Mouse (Mus musculus) activated CD4-positive, CD25-positive, alpha-beta regulatory T cell, adult 4 months (primary cell): ENCODE measurements at regions not wholly inside any gene's neighbourhood (a gene's known extent, or its start where the extent isn't known, plus 50 kb on each side); places are given as distances from the start of the nearest gene placed in this dataset.

ENCODE experiments used
- ATAC-seq: one replicate; pipeline ENCODE4 v1.8.0; 2017

DNA sequence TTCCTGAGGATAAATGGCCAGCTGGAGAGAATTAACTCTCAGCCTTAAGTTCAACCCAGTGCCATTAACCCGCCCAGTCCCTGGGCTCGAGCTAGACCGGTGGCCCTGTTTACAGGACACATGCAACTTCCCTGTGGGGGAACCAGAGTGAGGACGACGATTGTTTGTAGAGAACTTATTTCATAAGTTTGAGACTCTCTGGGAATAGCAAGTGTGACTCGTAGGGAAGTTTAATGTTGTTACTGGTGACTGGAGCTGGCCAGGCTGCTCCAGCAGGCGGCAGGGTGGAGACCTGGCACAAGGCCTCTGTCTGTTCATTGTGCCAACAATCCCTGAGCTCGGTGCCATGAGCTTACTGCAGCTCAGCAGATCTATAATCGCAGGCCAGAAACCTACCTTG, 104.3 kb upstream of the Prickle1 start:
- ATAC-seq = no peak

DNA sequence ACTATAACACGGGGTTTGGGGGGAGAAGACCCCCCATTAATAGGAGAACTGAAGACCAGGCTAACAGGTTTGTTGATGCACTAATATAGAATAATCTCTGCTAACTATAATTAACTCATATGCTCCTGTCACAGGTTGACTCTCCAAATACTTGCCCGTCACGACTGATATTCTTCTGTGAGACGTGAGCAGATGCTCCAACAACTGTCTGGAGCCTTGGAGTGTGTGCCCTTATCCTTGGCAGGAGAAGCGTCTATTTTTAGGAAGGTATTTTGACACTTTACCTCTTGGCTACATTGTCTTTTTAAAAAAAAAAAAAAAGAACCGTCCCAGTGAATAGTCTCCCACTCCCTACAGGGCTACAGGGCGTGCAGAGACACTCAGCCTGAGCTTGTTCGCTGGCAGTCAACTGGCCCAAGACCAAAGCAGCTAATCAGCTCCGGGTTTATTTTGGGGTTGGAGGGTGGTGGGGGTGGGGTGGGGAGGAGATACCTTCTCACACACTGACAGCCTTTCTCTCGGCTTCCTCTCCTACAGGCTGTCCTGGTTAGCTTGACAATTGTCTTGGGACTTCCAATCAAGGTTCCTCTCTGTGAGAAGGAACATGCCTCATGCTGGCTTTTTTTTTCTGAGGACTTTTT, 102.6 kb upstream of the Prickle1 start:
- no peak for ATAC-seq

DNA sequence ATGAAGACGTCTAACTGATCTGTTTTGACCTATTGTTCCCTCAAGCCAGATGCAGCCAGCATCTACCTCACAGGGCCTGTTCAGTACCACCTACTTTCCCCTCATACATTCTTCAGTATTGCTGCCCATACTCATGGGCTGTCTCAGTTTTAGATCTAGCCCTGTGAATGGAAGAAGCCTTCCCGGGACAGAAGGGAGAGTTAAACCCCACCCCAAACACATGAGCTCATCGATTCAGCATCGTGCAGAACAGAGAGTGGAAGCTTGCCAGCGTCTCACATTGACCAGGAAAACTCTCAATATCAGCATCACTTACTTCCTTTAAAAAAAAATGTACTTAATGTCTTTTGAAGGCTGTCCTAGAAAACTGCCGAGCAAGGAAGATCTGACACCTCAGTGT, 95.0 kb upstream of the Prickle1 start:
- no peak for ATAC-seq

DNA sequence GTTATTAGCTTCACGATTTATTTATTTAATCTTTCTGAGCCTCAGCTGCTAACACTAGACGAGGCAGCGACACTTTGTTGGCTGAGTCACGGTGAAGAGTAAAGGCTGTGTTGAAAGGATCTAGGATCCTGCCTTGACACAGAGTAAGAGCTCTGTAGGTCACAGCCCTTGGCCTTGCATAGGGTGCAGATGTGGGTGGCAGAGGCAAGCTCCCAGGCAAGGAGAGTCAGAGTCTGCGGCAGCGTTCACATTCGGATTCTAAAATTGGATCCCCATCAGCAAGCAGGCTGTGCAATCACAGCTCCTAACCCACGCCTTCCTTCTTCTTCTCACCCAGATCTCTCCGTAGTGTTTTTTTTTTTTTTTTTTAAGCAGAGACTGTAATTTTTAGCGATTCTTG, 94.3 kb upstream of the Prickle1 start:
- no peak for ATAC-seq

DNA sequence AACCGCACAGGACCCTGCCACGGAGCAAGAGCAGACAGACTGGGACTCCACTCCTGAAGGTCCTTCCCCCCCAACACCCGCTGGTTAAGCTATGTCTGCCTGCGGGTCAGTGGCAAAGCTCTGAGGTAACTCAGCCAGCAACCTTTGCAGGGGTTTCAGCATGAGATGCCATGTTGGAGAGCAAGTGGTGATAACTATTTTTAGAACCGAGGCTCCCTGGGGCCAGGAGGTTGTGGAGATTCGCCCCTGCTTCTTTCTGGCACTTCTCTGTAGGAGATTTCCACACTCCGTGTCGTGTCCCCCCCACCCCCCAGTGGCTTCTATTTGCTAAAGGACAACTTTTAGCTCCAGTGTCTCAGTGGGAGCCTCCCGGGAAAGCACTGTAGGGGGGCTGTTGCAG, 90.7 kb upstream of the Prickle1 start:
- ATAC-seq = no peak

DNA sequence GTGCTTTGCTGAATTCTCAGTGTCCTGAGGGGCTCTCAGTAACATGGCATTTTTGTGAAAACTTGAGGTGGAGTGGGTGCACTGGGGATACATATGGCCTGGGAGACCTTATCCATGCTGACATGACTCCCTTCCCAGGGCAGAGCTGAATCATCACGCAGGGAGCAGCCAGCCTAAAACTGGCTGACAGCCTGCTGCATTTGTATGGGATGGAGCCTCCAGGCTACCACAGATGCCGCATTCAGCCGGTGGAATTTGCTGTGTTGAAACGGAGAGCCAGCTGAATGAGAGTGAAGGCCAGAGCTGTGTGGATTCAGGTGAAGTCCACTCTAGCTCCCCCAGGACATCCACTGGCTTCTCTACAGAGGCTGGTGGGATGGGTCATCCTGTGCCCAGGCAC, 85.9 kb upstream of the Prickle1 start:
- ATAC-seq = no peak

DNA sequence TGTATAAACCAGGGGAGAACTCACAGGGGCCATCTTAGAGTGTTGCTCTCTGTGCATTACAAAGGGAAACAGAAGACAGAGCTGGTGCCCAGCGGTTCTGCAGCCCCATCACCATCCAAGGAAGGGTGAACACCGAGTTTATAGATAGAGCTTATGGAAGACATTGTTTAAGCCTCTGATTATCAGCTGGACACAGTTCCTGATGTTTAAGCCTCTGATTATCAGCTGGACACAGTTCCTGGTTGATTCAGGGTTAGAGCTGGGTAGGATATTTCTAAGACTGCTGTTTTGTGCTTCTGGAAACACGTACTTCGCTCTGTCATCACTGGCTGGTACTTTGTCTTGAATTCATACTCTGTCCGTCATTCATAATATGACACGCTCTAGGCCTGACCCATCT, 79.9 kb upstream of the Prickle1 start:
- ATAC-seq = no peak

DNA sequence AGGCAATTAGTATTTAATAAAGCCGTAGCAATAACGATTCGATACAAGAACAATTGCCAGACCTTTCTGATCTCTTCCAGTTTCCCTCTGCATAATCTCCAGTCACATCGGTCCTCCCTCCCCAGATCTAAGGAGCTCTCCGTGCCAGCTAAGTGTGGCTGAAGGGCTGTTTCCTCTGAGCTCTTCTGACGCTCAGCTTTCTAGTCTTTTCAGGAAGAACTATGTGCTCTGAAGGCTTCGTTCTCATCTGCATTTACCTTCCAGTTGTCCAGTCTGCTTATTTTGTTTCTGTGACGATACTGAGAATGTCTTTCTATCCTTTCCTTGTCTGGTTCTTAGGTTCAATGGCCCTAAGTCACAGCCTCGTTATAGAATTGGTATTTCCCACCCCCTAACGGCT, 78.3 kb upstream of the Prickle1 start:
- no peak for ATAC-seq

DNA sequence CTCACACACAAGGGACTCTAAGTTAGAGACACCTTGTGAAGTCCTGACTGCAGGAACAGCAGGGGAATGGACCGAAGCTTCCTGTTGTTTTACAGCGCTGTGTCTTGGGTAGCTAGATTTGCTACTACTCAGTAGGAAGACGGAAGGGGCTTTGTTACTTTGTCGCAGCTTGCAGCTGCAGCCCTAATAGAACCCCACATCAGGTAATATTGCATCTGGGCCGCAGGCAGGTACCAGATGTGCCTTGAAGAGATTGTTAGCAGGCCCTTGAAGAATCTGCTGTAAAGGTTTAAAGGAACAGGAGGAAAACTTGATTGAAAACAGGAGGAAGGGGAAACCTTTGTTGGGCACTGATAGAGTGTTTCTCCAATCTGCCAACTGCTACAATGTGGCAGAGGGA, 68.2 kb upstream of the Prickle1 start:
- no peak for ATAC-seq

DNA sequence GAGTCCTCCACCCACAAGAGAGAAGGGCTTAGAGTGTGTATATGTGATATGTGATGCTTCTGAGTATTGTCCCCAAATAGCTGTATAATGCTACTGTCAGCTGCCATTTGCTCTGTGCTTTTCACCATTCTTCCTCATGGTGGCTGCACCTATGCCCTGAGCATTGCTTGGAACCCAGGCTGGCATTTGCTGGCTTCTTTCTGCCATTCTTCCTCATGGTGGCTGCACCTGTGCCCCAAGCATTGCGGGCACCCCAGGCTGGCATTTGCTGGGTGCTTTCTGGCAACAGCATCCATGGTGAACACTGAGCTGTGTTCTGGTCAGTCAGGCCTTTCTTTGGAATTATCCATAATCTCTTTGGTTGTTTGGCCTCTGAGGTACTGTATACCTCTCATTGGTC, 66.9 kb upstream of the Prickle1 start:
- no peak for ATAC-seq

DNA sequence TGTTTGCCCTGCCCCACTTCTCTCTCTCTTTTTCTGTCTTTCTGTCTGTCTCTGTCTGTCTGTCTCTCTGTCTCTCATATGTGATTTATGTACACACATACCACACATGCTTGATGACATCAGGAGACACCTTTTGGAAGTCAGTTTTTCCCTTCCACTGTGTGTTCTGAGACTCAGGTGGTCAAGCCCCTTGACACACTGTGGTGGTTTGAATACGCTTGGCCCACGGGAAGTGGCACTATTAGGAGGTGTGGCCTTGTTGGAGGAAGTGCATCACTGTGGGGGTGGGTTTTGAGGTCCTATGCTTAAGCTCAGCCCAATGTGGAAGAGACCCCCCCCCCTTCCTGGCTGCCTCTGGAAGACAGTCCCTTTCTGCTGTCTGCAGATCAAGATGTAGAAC, 66.1 kb upstream of the Prickle1 start:
- ATAC-seq = no peak

DNA sequence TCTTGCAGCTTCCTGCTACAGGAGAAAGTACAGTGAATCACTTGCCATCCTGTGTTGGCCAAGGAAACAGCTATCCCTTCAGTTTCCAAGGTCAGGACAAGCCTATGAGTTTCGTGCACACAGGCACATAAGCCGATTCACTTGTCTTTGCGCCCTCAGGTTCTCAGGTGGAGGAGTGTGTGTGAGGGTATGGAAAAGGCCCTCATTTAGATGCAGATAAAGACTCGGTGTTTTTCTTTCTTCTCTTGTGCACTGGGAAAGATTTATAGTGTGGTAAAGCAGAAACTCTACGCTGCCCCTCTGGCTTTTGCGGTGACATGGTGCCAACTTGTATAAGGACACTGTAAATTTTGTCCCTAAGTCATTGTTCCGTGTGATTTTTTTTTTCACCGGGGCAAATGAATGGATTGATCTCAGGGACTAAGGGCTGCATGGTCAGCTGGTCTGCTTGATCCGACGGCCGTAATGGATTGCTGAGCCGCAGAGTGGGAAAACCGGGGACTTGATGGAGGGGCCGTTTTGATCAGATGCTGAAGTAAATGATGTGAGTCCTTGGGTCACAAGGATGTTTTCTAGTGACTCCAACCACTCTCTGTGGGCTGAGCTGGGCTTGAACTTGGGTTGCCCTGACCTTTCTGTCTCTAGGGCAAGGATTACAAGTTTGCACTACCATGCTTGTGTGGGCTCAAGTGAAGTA, 65.4 kb upstream of the Prickle1 start:
- no peak for ATAC-seq

DNA sequence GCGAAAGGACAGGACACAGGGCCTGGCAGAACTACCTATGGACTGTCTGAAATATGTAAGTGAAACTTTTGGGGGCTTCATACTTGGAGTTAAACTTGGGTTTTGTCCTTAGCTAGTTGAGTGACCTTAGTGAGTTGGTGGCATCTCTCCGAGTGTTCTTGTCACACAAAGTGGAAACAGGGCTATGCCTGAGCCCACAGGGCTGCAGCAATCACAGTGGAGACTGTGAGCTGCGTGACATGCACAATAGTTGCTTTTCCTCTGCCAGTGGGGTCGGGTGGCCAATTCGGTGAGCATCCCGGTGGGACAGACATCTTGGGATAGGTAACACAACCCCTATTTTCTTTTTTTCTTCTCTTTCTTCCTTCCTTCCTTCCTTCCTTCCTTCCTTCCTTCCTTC, 61.5 kb upstream of the Prickle1 start:
- no peak for ATAC-seq

DNA sequence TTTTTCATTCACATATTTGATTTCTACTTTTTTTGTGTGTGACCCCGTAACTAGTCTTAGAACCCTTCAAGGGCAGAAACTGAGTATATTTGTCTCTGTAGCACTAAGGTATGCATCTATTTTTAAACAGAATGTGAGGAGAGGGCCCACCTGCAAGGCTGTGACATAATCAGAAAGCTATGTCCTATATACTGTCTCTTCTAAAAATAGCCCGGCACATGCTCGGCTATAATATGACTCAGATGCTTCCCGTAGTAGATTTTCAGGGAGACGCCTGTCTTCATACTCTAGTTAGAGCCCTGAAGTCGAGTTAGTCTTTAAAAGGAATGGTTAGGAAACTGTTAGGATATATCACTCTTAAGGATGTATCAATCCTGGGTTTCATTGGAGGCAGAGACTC, 61.0 kb upstream of the Prickle1 start:
- ATAC-seq = no peak

DNA sequence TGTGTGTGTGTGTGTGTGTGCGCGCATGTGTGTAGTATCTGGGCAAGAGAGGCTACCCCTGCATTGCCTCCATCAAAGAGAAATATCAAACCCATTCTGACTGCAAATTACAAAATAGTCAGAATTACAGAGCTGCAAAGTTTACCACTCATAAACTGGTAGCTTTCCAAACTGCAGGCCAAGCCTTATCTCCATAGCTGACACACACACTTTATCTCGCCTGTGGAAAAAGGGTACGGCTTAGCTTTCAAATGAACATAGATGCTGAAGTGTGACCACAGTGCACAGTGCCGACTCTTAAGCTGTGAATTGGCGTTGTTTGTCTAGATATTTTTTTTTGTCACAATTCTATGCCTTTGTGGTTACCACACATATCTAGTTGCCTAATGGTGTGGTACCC, 60.1 kb upstream of the Prickle1 start:
- no peak for ATAC-seq

DNA sequence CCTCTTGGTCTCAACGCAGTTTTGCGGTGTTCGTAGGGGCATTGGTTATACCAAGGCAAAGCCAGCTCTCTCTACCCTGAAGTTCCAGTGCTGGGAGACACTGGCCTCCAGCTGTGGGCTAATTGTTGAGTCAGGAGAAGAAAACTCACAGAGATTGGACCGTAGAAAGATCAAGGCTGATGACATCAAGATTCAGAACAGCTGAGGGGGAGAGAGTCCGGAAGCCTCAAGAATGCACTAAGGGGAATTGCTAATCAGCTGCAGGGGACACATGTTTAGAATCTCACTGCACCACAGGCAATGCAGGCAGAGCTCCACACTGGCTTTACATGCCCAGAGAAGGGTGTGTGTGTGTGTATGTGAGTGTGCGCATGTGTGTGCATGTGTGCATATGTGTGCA, 59.6 kb upstream of the Prickle1 start:
- ATAC-seq = no peak

DNA sequence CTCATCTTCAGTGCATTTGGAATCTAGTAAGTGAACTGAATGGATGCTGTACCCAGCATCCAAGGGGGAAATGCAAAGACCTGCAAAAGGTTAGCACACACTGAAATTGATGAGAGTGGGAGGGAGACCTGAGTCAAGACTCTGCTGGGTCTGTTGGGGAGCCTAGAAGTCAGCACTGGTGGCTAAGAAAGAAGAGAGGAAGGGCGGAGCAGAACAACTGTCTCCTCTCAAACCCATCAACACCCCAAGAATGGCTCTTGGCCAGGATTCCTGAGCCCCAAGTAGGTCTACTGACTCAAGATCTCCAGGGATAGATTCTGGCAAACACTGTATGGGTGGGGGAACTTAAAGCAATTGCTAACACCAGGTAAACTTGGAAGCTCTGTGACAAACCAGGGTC, 57.7 kb upstream of the Prickle1 start:
- ATAC-seq = no peak

DNA sequence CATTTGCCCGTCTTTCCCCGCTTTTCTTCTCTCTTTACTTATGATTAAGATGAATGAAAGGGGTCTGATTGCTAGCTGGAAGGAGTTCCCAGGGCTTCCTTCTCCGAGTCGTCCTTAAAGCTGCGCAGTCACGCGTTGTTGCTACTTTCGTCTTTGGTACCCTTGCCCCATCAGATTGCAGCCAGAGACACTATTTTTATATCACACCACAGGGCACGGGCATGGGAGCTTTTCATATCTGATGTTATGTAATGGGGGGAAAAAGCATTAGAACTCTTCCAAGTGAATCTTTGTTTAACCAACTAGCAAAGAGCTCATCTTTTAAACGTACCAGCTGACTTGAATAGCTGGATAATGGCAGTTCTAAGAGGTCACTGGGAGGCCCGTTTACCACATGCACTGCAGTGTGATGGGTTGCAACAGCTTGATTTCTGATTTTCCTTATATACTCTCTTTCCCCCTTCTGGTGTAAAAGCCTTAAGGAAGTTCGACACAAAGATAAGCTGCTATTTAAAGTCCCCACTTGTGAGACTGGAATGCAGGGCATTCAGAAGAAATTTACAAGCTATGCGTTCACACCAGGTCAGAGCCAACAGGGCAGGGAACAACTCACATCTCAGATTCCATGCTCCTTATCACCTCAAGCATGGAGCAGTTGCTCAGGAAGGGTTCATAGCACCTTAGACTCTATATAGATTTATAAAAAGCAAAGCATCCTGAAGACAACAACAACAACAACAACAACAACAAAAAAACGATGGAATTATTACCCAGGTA, 55.5 kb upstream of the Prickle1 start:
- no peak for ATAC-seq

DNA sequence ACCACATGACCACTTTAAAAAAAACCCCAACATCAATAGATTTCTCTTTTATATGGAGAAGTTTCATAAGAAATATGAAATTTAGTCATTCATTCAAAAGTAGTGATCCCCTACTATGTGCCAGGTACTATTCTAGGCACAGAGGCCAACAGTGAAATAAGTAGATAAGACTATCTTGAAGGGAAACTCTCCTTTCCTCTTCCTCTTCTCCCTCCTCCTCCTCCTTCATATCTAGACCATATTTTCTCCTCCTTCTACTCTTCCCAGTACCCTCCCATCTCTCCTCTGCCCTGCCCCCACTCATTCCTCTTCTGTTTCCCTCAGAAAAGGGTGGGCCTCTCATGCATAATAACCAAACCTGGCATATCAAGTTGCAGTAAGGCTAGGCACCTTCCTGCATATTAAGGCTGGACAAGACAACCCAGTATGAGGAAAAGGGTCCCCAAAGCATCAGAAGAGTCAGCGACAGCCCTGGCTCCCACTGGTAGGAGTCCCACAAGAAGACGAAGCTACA, 54.4 kb upstream of the Prickle1 start:
- ATAC-seq = no peak

DNA sequence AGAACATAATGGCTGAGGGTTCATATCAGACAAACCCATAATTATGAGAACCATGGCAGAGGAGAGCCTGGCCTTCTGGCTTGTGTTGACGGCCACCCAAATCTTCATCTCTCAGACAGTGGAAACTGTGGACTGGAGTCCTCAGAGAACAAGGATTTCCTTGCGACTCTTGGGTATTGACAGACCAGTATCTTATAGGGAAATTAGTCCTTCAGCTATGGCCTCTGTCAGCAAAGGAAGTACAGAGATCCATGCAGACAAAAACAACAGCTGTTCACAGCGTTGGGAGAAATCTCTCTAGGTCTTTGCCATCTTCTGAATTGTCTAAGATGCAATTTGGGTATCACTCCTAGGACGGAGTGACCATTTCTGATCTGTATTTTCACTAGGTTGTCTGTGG, 53.0 kb upstream of the Prickle1 start:
- ATAC-seq = no peak

DNA sequence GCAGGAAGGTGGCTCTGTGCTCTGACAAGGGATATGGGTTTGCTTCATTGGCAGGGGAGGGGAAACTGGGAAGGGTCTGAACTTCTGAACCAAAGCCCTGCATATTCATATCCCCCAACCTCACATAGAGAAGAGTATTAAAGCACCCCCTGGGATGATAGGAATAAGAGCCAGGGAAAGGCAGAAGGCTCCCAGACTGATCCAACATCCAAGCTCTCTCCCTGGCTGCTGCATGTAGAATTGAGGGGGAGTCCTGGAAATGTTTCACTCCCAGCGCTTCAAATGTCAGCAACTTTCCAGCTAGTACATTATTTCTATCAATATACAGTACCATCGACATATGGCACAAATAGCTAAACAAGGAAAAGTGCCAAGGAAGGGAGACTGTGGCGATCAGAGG, 51.1 kb upstream of the Prickle1 start:
- ATAC-seq = no peak

DNA sequence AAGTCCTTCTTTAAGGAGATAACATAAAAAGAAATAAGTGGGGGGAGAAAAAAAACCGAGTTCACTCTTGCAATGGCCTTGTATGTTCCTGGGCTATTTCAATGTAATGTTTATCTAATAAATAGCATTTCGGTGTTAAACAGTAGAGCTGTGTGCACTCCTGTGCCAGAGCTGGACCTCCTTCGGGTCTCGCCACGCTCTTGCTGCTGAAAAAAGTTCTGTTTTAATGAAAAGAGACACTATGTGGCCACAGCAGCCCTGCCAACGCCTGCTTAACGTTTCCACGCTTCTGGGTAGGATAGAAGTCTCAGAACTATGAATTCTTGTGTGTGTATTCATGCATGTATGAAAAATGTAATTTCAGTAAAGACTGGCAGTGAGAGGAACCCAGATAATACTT, 50.3 kb upstream of the Prickle1 start:
- ATAC-seq = no peak
